Mouse (Mus musculus): ENCODE data around the gene Nabp2.
A peak's percentile ranks its signal among the peaks of the same experiment; 100 is the strongest.

Gene Nabp2

GRCm38 (mm10) chr10:128429052-128429451, 17.8 kb upstream of the Nabp2 start:
- no peak for DNase-seq

- DNase-seq, result no peak
Observed at GRCm38 (mm10) chr10:128425260-128425659, 14.0 kb upstream of the Nabp2 start.

- peak; percentile 54 for DNase-seq
Observed at GRCm38 (mm10) chr10:128424604-128425003, 13.3 kb upstream of the Nabp2 start.

GRCm38 (mm10) chr10:128422426-128422825, 11.1 kb upstream of the Nabp2 start:
- no peak for DNase-seq

GRCm38 (mm10) chr10:128414848-128415247, 3.6 kb upstream of the Nabp2 start:
- no peak for DNase-seq

GRCm38 (mm10) chr10:128413076-128413475, 1.8 kb upstream of the Nabp2 start:
- DNase-seq, result no peak

- no peak for DNase-seq
Observed at GRCm38 (mm10) chr10:128412558-128412957, 1.3 kb upstream of the Nabp2 start.

GRCm38 (mm10) chr10:128412055-128412381, 726 bp upstream of the Nabp2 start:
- peak; percentile 29 for DNase-seq

- peak; percentile 25 for DNase-seq
Observed at GRCm38 (mm10) chr10:128410560-128410845, 789 bp downstream of the Nabp2 start.

GRCm38 (mm10) chr10:128409692-128410559, 1.4 kb downstream of the Nabp2 start:
- DNase-seq, result peak; percentile 97

GRCm38 (mm10) chr10:128408591-128409535, 2.4 kb downstream of the Nabp2 start:
- DNase-seq, result peak; percentile 36

- no peak for DNase-seq
Observed at GRCm38 (mm10) chr10:128403931-128404330, 7.4 kb downstream of the Nabp2 start.

- DNase-seq, result no peak
Observed at GRCm38 (mm10) chr10:128401638-128402037, 9.7 kb downstream of the Nabp2 start.

GRCm38 (mm10) chr10:128401056-128401455, 10.2 kb downstream of the Nabp2 start, which contains the start of gene Slc39a5:
TSS of gene Slc39a5 (minus strand) at chr10:128401229.
- DNase-seq, result no peak

- DNase-seq, result no peak
Observed at GRCm38 (mm10) chr10:128400338-128400737, 11.0 kb downstream of the Nabp2 start.

- DNase-seq, result no peak
Observed at GRCm38 (mm10) chr10:128397466-128397865, 13.8 kb downstream of the Nabp2 start.

GRCm38 (mm10) chr10:128396716-128397264, 14.5 kb downstream of the Nabp2 start:
- no peak for DNase-seq

GRCm38 (mm10) chr10:128396017-128396673, 15.1 kb downstream of the Nabp2 start:
- DNase-seq, result no peak

GRCm38 (mm10) chr10:128391850-128392249, 19.4 kb downstream of the Nabp2 start:
- DNase-seq, result no peak

GRCm38 (mm10) chr10:128390366-128390765, 20.9 kb downstream of the Nabp2 start:
- no peak for DNase-seq

GRCm38 (mm10) chr10:128389570-128389969, 21.7 kb downstream of the Nabp2 start:
- no peak for DNase-seq

- no peak for DNase-seq
Observed at GRCm38 (mm10) chr10:128388941-128389340, 22.4 kb downstream of the Nabp2 start.

- no peak for DNase-seq
Observed at GRCm38 (mm10) chr10:128385902-128386301, 25.4 kb downstream of the Nabp2 start.
